Mouse (Mus musculus) c-Kit-negative CD71-positive TER-119-positive erythroid progenitor cells, embryonic 14.5 days (primary cell): Measurements from ENCODE around the gene Mylk4.

Experiments
- DNase-seq: peaks from one replicate; pipeline ENCODE4 v3.0.0-alpha.2; 2013; ENCODE audit warnings: low read depth, low spot score

Mylk4 gene

DNA sequence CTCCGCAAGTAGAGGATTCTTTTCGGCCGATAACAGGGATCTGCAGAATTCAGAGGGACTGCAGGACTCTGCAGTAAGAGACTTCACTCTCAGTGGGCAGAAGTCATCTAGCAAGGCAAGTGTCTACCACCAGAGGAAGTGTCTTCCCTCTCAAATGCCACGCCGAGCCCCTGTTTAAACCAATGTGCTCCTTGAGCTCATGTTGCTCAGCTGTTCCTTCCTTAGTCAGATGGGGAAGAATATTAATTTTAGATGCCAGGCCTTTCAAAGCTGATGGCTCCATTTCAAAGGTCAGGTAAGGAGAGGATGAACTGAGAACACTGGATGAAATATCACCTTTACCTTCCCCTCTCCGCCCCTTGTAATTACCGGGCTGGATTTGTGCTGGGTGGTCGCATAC is at the start of gene Mylk4:
TSS of gene Mylk4 (minus strand) at position 139 of the 400 bp plus-strand sequence.
- no peak for DNase-seq

- no peak for DNase-seq
These were observed 49.5 kb upstream of the Mylk4 start for GRCm38 (mm10) chr13:32833237-32833636.

GRCm38 (mm10) chr13:32832776-32833175 is 49.0 kb upstream of the Mylk4 start:
- DNase-seq = no peak

- no peak for DNase-seq
These were observed 47.9 kb upstream of the Mylk4 start for GRCm38 (mm10) chr13:32831505-32832273.

GRCm38 (mm10) chr13:32828886-32829285 is 45.1 kb upstream of the Mylk4 start:
- DNase-seq = no peak

GRCm38 (mm10) chr13:32827951-32828350 is 44.2 kb upstream of the Mylk4 start:
- DNase-seq = peak; percentile 42

DNA sequence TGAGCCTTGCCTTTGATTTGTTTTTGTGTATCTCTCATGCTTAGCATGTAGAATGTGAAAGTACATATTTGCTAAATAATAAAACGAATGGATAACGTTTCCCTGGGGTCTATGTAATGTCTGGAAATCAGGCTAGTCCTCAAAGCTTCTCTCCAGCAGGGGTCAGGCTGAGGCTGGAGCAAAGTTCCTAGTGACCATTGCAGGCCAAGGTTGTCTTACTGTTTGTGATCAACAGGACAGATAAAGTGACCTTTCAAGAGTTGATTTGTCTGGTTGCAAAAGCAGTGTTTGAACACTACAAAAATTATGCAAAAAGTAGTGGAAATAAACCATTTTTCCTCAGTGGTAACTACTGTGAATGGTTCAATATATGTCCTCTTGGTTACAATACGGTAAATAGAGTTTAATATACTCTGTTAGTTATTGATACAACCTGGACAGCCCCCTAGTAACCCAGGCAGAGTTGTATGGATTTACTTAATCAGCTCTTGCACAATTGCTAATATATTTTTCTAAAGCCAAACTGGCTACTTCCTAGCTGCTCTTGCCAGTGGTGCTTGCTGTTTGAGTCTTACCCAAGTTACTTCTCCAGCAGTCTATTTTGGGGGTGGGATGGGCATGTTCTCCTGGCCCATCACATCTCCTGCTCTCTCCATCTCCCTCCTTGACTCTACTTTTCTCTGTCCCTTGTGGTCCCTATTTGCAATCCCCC is 43.5 kb upstream of the Mylk4 start:
- no peak for DNase-seq

- DNase-seq = no peak
These were observed 41.8 kb upstream of the Mylk4 start for GRCm38 (mm10) chr13:32825546-32825945.

DNA sequence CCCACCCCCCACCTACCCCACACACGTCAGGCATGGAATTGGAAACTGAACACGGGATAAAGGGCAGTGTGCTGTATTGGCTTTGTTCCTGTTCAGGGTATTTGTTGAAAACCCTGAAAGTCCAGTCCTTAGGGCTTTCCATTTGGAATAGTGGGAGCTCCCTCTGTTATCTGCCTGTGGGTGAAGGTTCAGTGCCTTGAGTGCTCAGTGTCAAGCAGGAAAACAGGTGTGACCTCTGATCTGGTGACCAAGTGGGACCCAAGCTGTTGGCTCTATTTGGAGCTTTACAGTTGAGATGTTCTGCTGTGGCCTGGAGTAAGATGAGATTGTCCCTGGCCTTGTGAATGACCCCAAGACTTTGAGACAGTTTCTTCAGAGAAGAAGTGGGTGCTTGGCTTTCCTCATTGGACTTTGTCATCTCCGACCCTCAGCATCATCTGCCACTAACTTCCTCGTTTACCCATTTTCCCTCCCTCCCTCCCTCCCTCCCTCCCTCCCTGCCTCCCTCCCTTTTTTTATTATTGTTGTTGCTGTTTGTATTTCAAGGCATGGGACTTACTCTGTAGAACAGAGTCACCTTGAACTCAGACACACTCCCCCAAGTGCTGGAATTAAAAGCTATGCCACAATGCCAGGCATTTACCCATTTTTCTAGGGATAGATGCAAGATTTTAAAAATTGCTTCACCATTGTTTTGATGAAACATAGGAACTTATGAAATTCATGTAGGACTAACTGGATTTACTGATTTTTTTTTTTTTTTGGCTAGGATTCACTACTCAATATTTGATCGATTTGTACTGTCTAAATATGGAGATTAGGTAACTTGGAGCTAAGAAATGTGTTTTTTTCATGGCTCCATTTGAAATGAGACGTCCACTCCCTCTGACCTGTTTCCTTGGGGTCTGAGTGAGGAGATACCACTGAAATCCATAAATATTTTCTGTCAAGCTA is 40.9 kb upstream of the Mylk4 start:
- DNase-seq = no peak

DNA sequence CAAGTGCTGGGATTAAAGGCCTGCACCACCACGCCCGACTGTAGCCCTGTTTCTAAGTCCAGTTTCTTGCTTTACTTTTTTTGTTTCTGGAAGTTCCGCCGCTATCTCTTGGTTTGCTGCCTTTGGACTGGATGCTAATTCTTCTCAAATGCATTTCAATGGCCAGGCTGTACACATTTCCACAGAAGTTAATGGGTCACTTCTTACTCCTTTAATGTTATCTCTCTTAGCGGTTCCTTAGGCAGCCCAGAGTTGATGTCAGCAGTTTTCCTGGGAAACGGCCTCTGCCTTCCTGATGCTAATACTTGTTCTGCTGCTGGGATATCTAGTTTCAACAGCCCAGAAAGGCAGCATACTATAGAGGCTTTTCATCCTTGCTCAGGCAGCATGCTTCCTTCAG is 39.4 kb upstream of the Mylk4 start:
- DNase-seq = no peak

DNA sequence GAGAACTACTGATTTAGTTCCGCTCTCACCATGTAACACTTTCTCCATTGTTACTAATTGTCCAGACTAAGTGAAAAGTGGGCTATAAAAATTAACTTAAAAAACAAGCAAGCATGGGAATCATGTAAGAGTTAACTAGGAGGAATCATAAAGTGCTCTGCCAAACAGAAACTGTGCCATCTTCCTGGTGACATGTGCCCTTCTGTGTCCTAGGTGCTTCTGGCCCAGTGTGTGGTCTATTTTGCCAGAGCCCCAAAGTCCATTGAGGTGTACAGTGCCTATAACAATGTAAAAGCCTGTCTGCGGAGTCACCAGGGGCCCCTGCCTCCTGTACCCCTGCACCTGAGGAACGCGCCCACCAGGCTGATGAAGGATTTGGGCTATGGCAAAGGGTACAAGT is 37.9 kb upstream of the Mylk4 start:
- DNase-seq = no peak

- no peak for DNase-seq
These were observed 36.2 kb upstream of the Mylk4 start for GRCm38 (mm10) chr13:32819926-32820325.

- DNase-seq = no peak
These were observed 35.5 kb upstream of the Mylk4 start for GRCm38 (mm10) chr13:32819241-32819640.

GRCm38 (mm10) chr13:32807624-32808023 is 23.9 kb upstream of the Mylk4 start:
- DNase-seq = no peak

DNA sequence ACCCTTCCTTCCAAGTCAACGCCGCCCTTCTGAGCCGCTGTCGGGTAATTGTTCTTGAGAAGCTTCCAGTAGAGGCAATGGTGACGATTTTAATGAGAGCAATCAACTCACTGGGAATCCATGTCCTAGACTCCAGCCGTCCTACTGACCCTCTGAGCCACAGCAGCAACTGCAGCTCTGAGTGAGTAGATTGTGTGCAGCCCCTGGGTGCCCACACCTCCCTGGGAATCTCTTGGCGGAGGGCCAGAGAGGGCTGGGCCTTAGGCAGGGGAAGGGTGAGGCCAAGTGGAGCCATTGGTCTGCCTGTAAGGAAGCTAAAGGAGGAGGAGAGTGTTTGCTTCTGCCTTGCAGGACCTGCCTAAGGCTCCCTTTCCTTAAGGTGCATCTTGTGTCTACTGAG is 23.1 kb upstream of the Mylk4 start:
- no peak for DNase-seq

DNA sequence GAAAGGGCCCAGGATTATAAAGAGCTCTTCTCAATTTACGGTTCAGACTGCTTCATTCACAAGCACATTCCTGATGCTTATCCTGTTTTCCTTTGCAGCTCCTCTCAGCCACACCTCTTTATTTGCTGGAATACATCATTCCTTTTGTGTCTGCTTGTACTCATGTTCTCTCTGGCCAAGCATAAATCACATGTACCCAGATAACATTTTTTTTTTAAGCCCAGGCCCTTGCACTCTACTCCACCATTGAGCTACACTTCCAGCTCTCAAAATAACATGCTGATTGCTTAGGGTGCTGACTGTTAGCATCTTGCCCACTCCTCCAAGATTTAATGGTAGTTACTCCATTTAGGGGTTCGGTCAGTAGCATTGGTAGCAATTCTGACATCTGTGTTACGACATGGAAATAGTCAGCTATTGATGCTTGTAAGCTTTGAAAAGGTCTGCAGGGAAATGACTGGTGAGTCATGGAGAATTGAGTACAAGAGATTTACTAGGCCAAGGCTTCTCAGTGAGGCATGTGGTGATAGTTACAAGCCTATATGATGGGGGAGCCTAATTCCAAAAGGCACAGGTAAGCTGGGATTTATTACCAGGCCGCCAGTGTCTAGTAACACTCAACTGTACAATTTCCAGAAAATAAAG is 20.1 kb upstream of the Mylk4 start:
- no peak for DNase-seq

DNA sequence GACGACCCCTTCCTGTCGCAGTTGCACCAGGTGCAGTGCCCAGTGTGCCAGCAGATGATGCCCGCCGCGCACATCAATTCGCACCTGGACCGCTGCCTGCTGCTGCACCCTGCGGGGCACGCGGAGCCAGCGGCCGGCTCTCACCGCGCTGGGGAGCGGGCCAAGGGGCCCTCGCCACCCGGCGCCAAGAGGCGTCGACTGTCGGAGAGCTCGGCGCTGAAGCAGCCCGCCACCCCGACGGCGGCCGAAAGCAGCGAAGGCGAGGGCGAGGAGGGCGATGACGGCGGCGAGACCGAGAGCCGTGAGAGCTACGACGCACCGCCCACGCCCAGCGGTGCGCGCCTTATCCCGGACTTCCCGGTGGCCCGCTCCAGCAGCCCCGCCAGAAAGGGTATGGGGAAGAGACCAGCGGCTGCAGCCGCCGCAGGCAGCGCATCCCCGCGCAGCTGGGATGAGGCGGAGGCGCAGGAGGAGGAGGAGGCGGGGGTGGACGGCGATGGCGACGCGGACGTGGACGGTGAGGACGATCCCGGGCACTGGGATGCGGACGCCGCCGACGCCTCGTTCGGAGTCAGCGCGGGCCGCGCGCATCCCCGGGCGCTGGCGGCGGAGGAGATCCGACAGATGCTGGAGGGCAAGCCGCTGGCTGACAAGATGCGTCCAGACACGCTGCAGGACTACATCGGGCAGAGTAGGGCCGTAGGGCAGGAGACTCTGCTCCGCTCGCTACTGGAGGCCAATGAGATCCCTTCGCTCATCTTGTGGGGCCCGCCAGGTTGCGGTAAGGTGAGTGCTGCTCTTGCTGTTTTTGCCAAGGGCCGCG is 18.7 kb upstream of the Mylk4 start, which contains the start of gene D930007J09Rik:
TSS of gene D930007J09Rik (minus strand) at position 591 of the 823 bp plus-strand sequence.
- peak; percentile 43 for DNase-seq

DNA sequence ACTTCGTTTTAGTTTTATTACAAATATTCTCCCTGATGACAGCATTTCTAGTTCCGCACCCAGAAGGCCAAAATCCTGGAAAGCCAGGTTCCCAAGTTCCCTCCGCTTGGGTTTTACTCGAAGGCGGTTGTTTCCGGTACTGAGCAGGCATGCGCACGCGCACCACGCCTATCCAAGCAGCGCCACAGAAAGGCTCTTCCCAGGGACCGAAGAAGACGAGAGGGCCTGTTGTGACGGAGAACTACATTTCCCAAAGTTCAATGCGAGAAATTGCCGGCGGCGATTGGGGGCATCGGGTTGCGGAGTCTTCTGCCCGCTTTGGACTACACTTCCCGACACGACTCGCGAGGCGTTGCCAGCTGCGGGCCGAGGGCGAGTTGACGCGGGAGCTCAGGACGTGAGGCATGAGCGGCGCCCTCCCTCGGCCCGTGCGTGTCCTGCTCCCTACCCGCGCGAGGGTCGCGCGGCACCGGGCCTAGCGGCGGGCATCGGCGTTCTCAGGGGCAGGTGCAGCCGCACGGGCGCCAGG is 18.0 kb upstream of the Mylk4 start, which contains the start of gene Wrnip1:
TSS of gene Wrnip1 (plus strand) at position 346 of the 529 bp plus-strand sequence.
- peak; percentile 93 for DNase-seq

GRCm38 (mm10) chr13:32800859-32801258 is 17.1 kb upstream of the Mylk4 start:
- DNase-seq = peak; percentile 1

DNA sequence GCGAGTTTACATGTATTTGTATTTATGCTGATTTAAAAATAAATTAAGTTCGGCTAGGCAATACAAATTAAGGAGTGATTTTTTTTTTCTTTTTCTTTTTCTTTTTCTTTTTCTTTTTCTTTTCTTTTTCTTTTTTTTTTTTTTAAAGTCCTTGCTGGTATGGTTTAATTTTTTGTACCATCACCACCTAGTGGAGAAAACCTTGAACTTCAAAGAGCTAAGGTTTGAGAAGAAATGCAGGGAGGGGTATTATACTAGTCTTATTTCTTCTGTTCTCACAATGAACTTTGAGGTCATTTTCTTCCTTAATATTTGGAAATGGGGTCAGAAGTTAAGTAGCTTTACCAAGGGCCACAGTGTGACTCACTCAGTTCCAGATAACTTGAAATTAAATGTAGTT is 15.4 kb upstream of the Mylk4 start:
- DNase-seq = no peak
